ENCODE assay signal across 16 mouse cellular contexts in genomic region chr1:124043421-124043820, GRCm38 (mm10). TPM values are rescaled to one million over a fixed set of nuclear protein-coding genes. Genes with fewer than 3 reads are reported as not detected.
DNase-seq lines count a peak whose midpoint lies in the region; ATAC-seq and TF ChIP-seq lines count a peak whose summit lies in the region.
"Had no signal": no experiment of that assay in that cellular context is flagged by ENCODE, and none has a peak within 500 bp of the region (broad histone marks: within the 10 kb centered on the region; RNA-seq: fewer than 3 reads in every experiment).

No protein-coding gene starts in this region.

- H3K4me2 ChIP-seq in forebrain, postnatal 0 days (ENCODE audit: low read depth) = peak overlapping the region; percentile 72
- H3K4me2 ChIP-seq in neural tube, embryonic 15.5 days = peak overlapping the region; percentile 76
- H3K4me2 ChIP-seq: liver, embryonic 12.5 days had no signal

- peak overlapping the region; percentile 60; the same call in 1 of the 2 replicates for H3K9ac ChIP-seq in forebrain, postnatal 0 days
- H3K9ac ChIP-seq in neural tube, embryonic 15.5 days (replicated peaks) = peak overlapping the region; percentile 72
- H3K9ac ChIP-seq: liver, embryonic 12.5 days; midbrain, embryonic 12.5 days had no signal

- intact Hi-C loops in left cerebral cortex, adult 2 months (cut with DNase I) = loop anchor here (5.0 to 10.0 kb wide), 4 partner anchors 66 to 1331 kb away; no protein-coding TSS in a partner anchor

- peak; percentile 15; the same call in 1 of the 2 replicates for ATAC-seq in cerebellum, adult (ENCODE audit: insufficient number of reproducible peaks, low FRiP score, low TSS enrichment)
- no peak for ATAC-seq in forebrain, postnatal 0 days
- ATAC-seq in neural tube, embryonic 15.5 days (ENCODE audit: low FRiP score) = no peak
- ATAC-seq: activated CD4-positive, CD25-positive, alpha-beta regulatory T cell, adult 4 months; liver, embryonic 12.5 days; lung, postnatal 0 days had no signal

- no peaks in the 10 kb centered on the region for H3K9me3 ChIP-seq in forebrain, postnatal 0 days (ENCODE audit: low read length)
- no peaks in the 10 kb centered on the region for H3K9me3 ChIP-seq in neural tube, embryonic 15.5 days (replicated peaks)
- H3K9me3 ChIP-seq: liver, embryonic 12.5 days; midbrain, embryonic 12.5 days had no signal

- TF ChIP-seq CTCF in left cerebral cortex, adult 2 months (IDR thresholded peaks at IDR 0.05) = no peak; the same call in 1 of the 2 replicates
- TF ChIP-seq CTCF in forebrain, postnatal 0 days (IDR thresholded peaks at IDR 0.05; ENCODE audit: low read depth) = peak; percentile 14; the same call in 1 of the 2 replicates
- TF ChIP-seq CTCF in lung, adult 2 months (IDR thresholded peaks at IDR 0.05; ENCODE audit: insufficient read depth, low read length) = no peak

- H3K4me1 ChIP-seq in forebrain, postnatal 0 days (ENCODE audit: insufficient read depth) = no peaks in the 10 kb centered on the region
- H3K4me1 ChIP-seq in neural tube, embryonic 15.5 days = peaks cover 23% of the 10 kb centered on the region
- no peaks in the 10 kb centered on the region for H3K4me1 ChIP-seq in lung, adult 2 months (ENCODE audit: control insufficient read depth, insufficient read depth, low read length)
- H3K4me1 ChIP-seq: midbrain, embryonic 12.5 days had no signal

- peaks cover 12% of the 10 kb centered on the region for H3K27me3 ChIP-seq in forebrain, postnatal 0 days (ENCODE audit: insufficient read depth, low read length)
- H3K27me3 ChIP-seq in neural tube, embryonic 15.5 days (replicated peaks) = 0 out of 2 replicates have a peak, but pooled peaks cover 4% of the 10 kb centered on the region
- H3K27me3 ChIP-seq: CH12.LX had no signal

- WGBS in forebrain, postnatal 0 days = 55% methylated on average over 6 of the region's 6 CpGs
- 53% methylated on average over 6 of the region's 6 CpGs for WGBS in neural tube, embryonic 15.5 days
- WGBS in lung, adult 2 months = 54% methylated on average over 6 of the region's 6 CpGs

- peak overlapping the region; percentile 69 for H3K4me3 ChIP-seq in left cerebral cortex, adult 2 months
- H3K4me3 ChIP-seq in forebrain, postnatal 0 days (ENCODE audit: low read depth, low read length) = peak overlapping the region; percentile 68
- H3K4me3 ChIP-seq in neural tube, embryonic 15.5 days (replicated peaks) = peak overlapping the region; percentile 65
- H3K4me3 ChIP-seq in lung, adult 2 months (replicated peaks; ENCODE audit: extremely low read depth, low read depth, low read length) = no peak overlapping the region
- H3K4me3 ChIP-seq: liver, embryonic 12.5 days had no signal

- H3K27ac ChIP-seq in left cerebral cortex, adult 2 months = peak overlapping the region; percentile 88
- H3K27ac ChIP-seq in forebrain, postnatal 0 days (ENCODE audit: low read depth, low read length) = no peak overlapping the region
- H3K27ac ChIP-seq in neural tube, embryonic 15.5 days (replicated peaks) = peak overlapping the region; percentile 89; the same call in 1 of the 2 replicates
- H3K27ac ChIP-seq: liver, embryonic 12.5 days; midbrain, embryonic 12.5 days had no signal

- TF ChIP-seq POLR2A in lung, adult 2 months (IDR thresholded peaks at IDR 0.05; ENCODE audit: borderline replicate concordance, extremely low read depth, low read depth, low read length) = no peak

- DNase-seq in cerebellum, adult 11 months = no peak
- DNase-seq in left cerebral cortex, adult 2 months (ENCODE audit: extremely low spot score in 1 of 2, low spot score in 2 of 2) = no peak
- DNase-seq in left cerebral cortex, adult 9 months (ENCODE audit: low spot score in 2 of 2) = no peak
- peak; percentile 25 for DNase-seq in forebrain, postnatal 0 days
- no peak for DNase-seq in lung, adult 2 months
- no peak for DNase-seq in c-Kit-positive CD71-positive TER-119-positive erythroid progenitor cells, embryonic 14.5 days (ENCODE audit: low spot score)
- DNase-seq: adrenal gland, postnatal 36 days; left cerebral cortex, postnatal 4 days had no signal

- H3K36me3 ChIP-seq in forebrain, postnatal 0 days (ENCODE audit: insufficient read depth) = no peaks in the 10 kb centered on the region
- no peaks in the 10 kb centered on the region for H3K36me3 ChIP-seq in neural tube, embryonic 15.5 days
- H3K36me3 ChIP-seq: liver, embryonic 12.5 days; midbrain, embryonic 12.5 days had no signal

RNA-seq across cellular contexts. Expression of gene Dpp10, which starts 1.9 kb away (rescaled TPM):
- 100 to 1,000 TPM; 140 to 145 TPM for total RNA-seq in left cerebral cortex, adult 2 months (2021)
- 53.8 and 62.2 TPM in 2 replicates for total RNA-seq in forebrain, postnatal 0 days (2014; rRNA removed)
- polyA plus RNA-seq in forebrain, postnatal 0 days (2015; fragmentation: Nextera tagmentation; extraction: Ambion mirVana) = 14.0 and 16.4 TPM in 2 replicates
- polyA plus RNA-seq in neural tube, embryonic 15.5 days (2015; fragmentation: Nextera tagmentation; extraction: Ambion mirVana) = 17.9 and 21.6 TPM in 2 replicates
- polyA plus RNA-seq in lung, adult 2 months (2012; rRNA removed) = not detected in 2 replicates
- total RNA-seq: CH12.LX; common myeloid progenitor, adult 5-6 weeks had no signal
- polyA plus RNA-seq: liver, embryonic 12.5 days; lung, postnatal 0 days had no signal

Comparison
In these comparisons a context has a peak if more than half of its experiments do, and no peak if none do; other contexts are left out.
1. RNA of gene Dpp10, which starts 1.9 kb away (polyA plus RNA-seq): 17.9 to 21.6 TPM in neural tube, embryonic 15.5 days and 14.0 to 16.4 TPM in forebrain, postnatal 0 days; not detected in lung, adult 2 months; every median in the first group is over 10 times any median in the second.